Mouse (Mus musculus): ENCODE data around the gene Fbrsl1. TPM values are rescaled to one million over a fixed set of nuclear protein-coding genes. Genes with fewer than 3 reads are reported as not detected.
A peak's percentile ranks its signal among the peaks of the same experiment; 100 is the strongest.
"Not testable (repeated sequence)": the region's sequence is repeated elsewhere in the genome, so short reads cannot be mapped to it uniquely, and the experiment has no call there.

Gene Fbrsl1
- total RNA-seq, 2 experiments from 2014 or later = 12.6 to 13.6 TPM

- ATAC-seq (replicated peaks; ENCODE audit: low FRiP score, poor library complexity, severe bottlenecking) = no peak
These were observed 10.6 kb upstream of the Fbrsl1 start for GRCm38 (mm10) chr5:110458936-110459335.

GRCm38 (mm10) chr5:110455272-110455671 is 7.0 kb upstream of the Fbrsl1 start:
- ATAC-seq (replicated peaks; ENCODE audit: low FRiP score, poor library complexity, severe bottlenecking) = 0 out of 2 replicates have a peak, but pooled peaks have one; percentile 10

- ATAC-seq (replicated peaks; ENCODE audit: low FRiP score, poor library complexity, severe bottlenecking) = no peak
These were observed 991 bp upstream of the Fbrsl1 start for GRCm38 (mm10) chr5:110449294-110449693.

- peak; percentile 31; the same call in 1 of the 2 replicates for ATAC-seq (replicated peaks; ENCODE audit: low FRiP score, poor library complexity, severe bottlenecking)
These were observed 425 bp downstream of the Fbrsl1 start for GRCm38 (mm10) chr5:110447720-110448435.

GRCm38 (mm10) chr5:110444509-110444908 is 3.8 kb downstream of the Fbrsl1 start:
- ATAC-seq (replicated peaks; ENCODE audit: low FRiP score, poor library complexity, severe bottlenecking) = no peak

- no peak for ATAC-seq (replicated peaks; ENCODE audit: low FRiP score, poor library complexity, severe bottlenecking)
These were observed 5.2 kb downstream of the Fbrsl1 start for GRCm38 (mm10) chr5:110442966-110443590.

GRCm38 (mm10) chr5:110439565-110440310 is 8.6 kb downstream of the Fbrsl1 start:
- no peak for ATAC-seq (replicated peaks; ENCODE audit: low FRiP score, poor library complexity, severe bottlenecking)

GRCm38 (mm10) chr5:110438591-110438990 is 9.7 kb downstream of the Fbrsl1 start:
- no peak for ATAC-seq (replicated peaks; ENCODE audit: low FRiP score, poor library complexity, severe bottlenecking)

- no peak for ATAC-seq (replicated peaks; ENCODE audit: low FRiP score, poor library complexity, severe bottlenecking)
These were observed 10.6 kb downstream of the Fbrsl1 start for GRCm38 (mm10) chr5:110437632-110438261.

- not testable (repeated sequence) for ATAC-seq (replicated peaks; ENCODE audit: low FRiP score, poor library complexity, severe bottlenecking)
These were observed 12.1 kb downstream of the Fbrsl1 start for GRCm38 (mm10) chr5:110436166-110436565.

- ATAC-seq (replicated peaks; ENCODE audit: low FRiP score, poor library complexity, severe bottlenecking) = no peak
These were observed 13.5 kb downstream of the Fbrsl1 start for GRCm38 (mm10) chr5:110434816-110435215.

- no peak for ATAC-seq (replicated peaks; ENCODE audit: low FRiP score, poor library complexity, severe bottlenecking)
These were observed 19.3 kb downstream of the Fbrsl1 start for GRCm38 (mm10) chr5:110429045-110429444.

GRCm38 (mm10) chr5:110428290-110428689 is 20.0 kb downstream of the Fbrsl1 start:
- no peak for ATAC-seq (replicated peaks; ENCODE audit: low FRiP score, poor library complexity, severe bottlenecking)

- ATAC-seq (replicated peaks; ENCODE audit: low FRiP score, poor library complexity, severe bottlenecking) = no peak
These were observed 23.1 kb downstream of the Fbrsl1 start for GRCm38 (mm10) chr5:110425187-110425586.

- no peak for ATAC-seq (replicated peaks; ENCODE audit: low FRiP score, poor library complexity, severe bottlenecking)
These were observed 24.1 kb downstream of the Fbrsl1 start for GRCm38 (mm10) chr5:110424204-110424603.

- ATAC-seq (replicated peaks; ENCODE audit: low FRiP score, poor library complexity, severe bottlenecking) = no peak
These were observed 26.9 kb downstream of the Fbrsl1 start for GRCm38 (mm10) chr5:110421393-110421792.

GRCm38 (mm10) chr5:110420950-110421349 is 27.4 kb downstream of the Fbrsl1 start:
- no peak for ATAC-seq (replicated peaks; ENCODE audit: low FRiP score, poor library complexity, severe bottlenecking)

GRCm38 (mm10) chr5:110420201-110420600 is 28.1 kb downstream of the Fbrsl1 start:
- no peak for ATAC-seq (replicated peaks; ENCODE audit: low FRiP score, poor library complexity, severe bottlenecking)

GRCm38 (mm10) chr5:110418523-110418911 is 29.8 kb downstream of the Fbrsl1 start:
- no peak for ATAC-seq (replicated peaks; ENCODE audit: low FRiP score, poor library complexity, severe bottlenecking)
